Mouse (Mus musculus) adrenal gland, postnatal 10 days (tissue): ENCODE data around the gene Pip5k1b. TPM values are rescaled to one million over a fixed set of nuclear protein-coding genes. Genes with fewer than 3 reads are reported as not detected.

Source experiments
- DNase-seq: peaks from one replicate; pipeline ENCODE4 v3.0.0; 2021; ENCODE audit warnings: mixed read lengths
- total RNA-seq, 2 experiments: library from RNA; stranded (reverse); gene quantifications; 2 replicates each; pipeline ENCODE4 v1.2.3; 2021

Pip5k1b gene
- total RNA-seq, 2 experiments from 2014 or later = 18.8 to 20.0 TPM

- no peak for DNase-seq
Measured at GRCm38 (mm10) chr19:24415778-24416621, 139.7 kb downstream of the Pip5k1b start.

- DNase-seq = no peak
Measured at GRCm38 (mm10) chr19:24408863-24409564, 146.7 kb downstream of the Pip5k1b start.

- peak; percentile 33 for DNase-seq
Measured at GRCm38 (mm10) chr19:24404716-24405115, 151.0 kb downstream of the Pip5k1b start.

- no peak for DNase-seq
Measured at GRCm38 (mm10) chr19:24403245-24403644, 152.4 kb downstream of the Pip5k1b start.

GRCm38 (mm10) chr19:24393920-24394319, 161.8 kb downstream of the Pip5k1b start:
- no peak for DNase-seq

GRCm38 (mm10) chr19:24391519-24392251, 164.0 kb downstream of the Pip5k1b start:
- no peak for DNase-seq

GRCm38 (mm10) chr19:24386956-24387865, 168.5 kb downstream of the Pip5k1b start:
- peak; percentile 31 for DNase-seq

GRCm38 (mm10) chr19:24378470-24378869, 177.2 kb downstream of the Pip5k1b start:
- no peak for DNase-seq

GRCm38 (mm10) chr19:24371763-24372640, 183.7 kb downstream of the Pip5k1b start:
- DNase-seq = no peak

GRCm38 (mm10) chr19:24368419-24368818, 187.3 kb downstream of the Pip5k1b start:
- DNase-seq = no peak

- DNase-seq = no peak
Measured at GRCm38 (mm10) chr19:24367722-24368121, 187.9 kb downstream of the Pip5k1b start.

- no peak for DNase-seq
Measured at GRCm38 (mm10) chr19:24366747-24367146, 188.9 kb downstream of the Pip5k1b start.

GRCm38 (mm10) chr19:24362626-24363321, 192.9 kb downstream of the Pip5k1b start:
- DNase-seq = no peak

GRCm38 (mm10) chr19:24359270-24359669, 196.4 kb downstream of the Pip5k1b start:
- no peak for DNase-seq

- DNase-seq = no peak
Measured at GRCm38 (mm10) chr19:24352298-24352959, 203.2 kb downstream of the Pip5k1b start.

- DNase-seq = no peak
Measured at GRCm38 (mm10) chr19:24344501-24344900, 211.2 kb downstream of the Pip5k1b start.

- no peak for DNase-seq
Measured at GRCm38 (mm10) chr19:24342786-24343185, 212.9 kb downstream of the Pip5k1b start.

GRCm38 (mm10) chr19:24336370-24337076, 219.1 kb downstream of the Pip5k1b start:
- DNase-seq = no peak
